Mouse (Mus musculus) hindbrain, postnatal 0 days (tissue): ENCODE results near the gene Gnb1. TPM values are rescaled to one million over a fixed set of nuclear protein-coding genes. Genes with fewer than 3 reads are reported as not detected.
A peak's percentile ranks its signal among the peaks of the same experiment; 100 is the strongest.

Experiments
- ATAC-seq: fragments of 200-750 bp; cut with Nextera tagmentation; 2 replicates; pipeline ENCODE4 v1.8.0; 2017; ENCODE audit warnings: mild to moderate bottlenecking, moderate TSS enrichment, moderate library complexity
- DNase-seq: peaks from one replicate; pipeline ENCODE4 v3.0.0-alpha.2; 2015; ENCODE audit warnings: low spot score
- H3K27ac ChIP-seq: fragments of 300-500 bp; sonication (generic); 2 replicates; pipeline ENCODE4 v1.5.1; 2014; ENCODE audit warnings: mild to moderate bottlenecking
- H3K27me3 ChIP-seq: fragments of 300-500 bp; sonication (generic); 2 replicates; pipeline ENCODE4 v1.6.1; 2014; ENCODE audit warnings: low read length, mixed read lengths; ENCODE audit not compliant: insufficient read depth
- H3K36me3 ChIP-seq: fragments of 300-500 bp; sonication (generic); 2 replicates; pipeline ENCODE4 v1.6.1; 2014; ENCODE audit warnings: low read length, mixed read lengths; ENCODE audit not compliant: insufficient read depth
- H3K4me1 ChIP-seq: fragments of 300-500 bp; sonication (generic); 2 replicates; pipeline ENCODE4 v1.6.1; 2014; ENCODE audit warnings: antibody characterized with exemption, low read length, mixed read lengths; ENCODE audit not compliant: insufficient read depth
- H3K4me2 ChIP-seq: fragments of 300-500 bp; sonication (generic); 2 replicates; pipeline ENCODE4 v1.6.1; 2014; ENCODE audit warnings: low read depth, mild to moderate bottlenecking, low read length, moderate library complexity, mixed read lengths
- H3K4me3 ChIP-seq: fragments of 300-500 bp; sonication (generic); 2 replicates; pipeline ENCODE4 v1.5.1; 2014; ENCODE audit warnings: low read length
- H3K9ac ChIP-seq: fragments of 300-500 bp; sonication (generic); replicated peaks from 2 replicates; pipeline ENCODE4 v1.6.1; 2014; ENCODE audit warnings: mild to moderate bottlenecking, low read length, moderate library complexity, mixed read lengths
- H3K9me3 ChIP-seq: fragments of 300-500 bp; sonication (generic); 2 replicates; pipeline ENCODE4 v1.6.1; 2016; ENCODE audit warnings: low read length, mixed read lengths
- CTCF ChIP-seq: IDR thresholded peaks from 2 replicates; pipeline ENCODE4 v1.5.1; 2016; ENCODE audit warnings: antibody characterized with exemption, control low read depth, low read depth
- WGBS: fragments of 180-500 bp; shearing (Covaris S2); extraction: QIAGEN DNeasy Blood & Tissue Kit; methylation state at CpG from one replicate; pipeline ENCODE4 v1.1.7; 2014; 5-methylcytosine and 5-hydroxymethylcytosine counted together
- polyA plus RNA-seq: library from polyadenylated mRNA; unstranded; fragments of >200 nt; fragmentation: Nextera tagmentation; extraction: Ambion mirVana; gene quantifications from 2 replicates; pipeline ENCODE4 v1.2.1, GENCODE M21; 2015
- total RNA-seq: library from RNA; depleted of rRNA; stranded (reverse); fragments of >200 nt; gene quantifications from 2 replicates; pipeline ENCODE4 v1.2.3, GENCODE M21; 2014

The Gnb1 gene
- total and polyA plus RNA-seq, 2 experiments from 2014 or later = 456 to 1,230 TPM

DNA sequence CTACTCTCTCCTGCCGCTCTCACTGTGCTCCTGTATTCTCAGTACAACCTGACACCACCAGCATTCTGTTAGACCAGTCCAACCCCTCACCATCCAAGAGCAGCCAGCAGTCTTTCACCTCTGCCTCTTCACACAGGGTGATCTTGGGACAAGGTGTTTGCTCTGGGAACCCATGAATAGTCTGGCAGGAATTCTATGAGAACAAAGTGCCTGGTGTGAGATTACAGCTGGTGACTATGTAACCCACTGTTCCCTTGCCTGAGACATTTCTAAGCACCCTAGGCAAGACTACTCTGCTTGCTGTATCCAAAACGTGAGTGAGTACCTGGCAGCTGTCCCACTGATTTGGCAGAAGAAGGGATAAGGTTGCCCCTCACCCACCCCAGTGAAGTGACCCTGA is 69.8 kb downstream of the Gnb1 start:
- ATAC-seq (no peak), DNase-seq (no peak)
- no peak overlapping the region for H3K9ac ChIP-seq
- WGBS = 52% methylated on average over 2 of the region's 2 CpGs
- H3K27ac ChIP-seq = no peak overlapping the region
- TF ChIP-seq CTCF = no peak
- no peak overlapping the region for H3K4me2 ChIP-seq
- peaks cover 14% of the 10 kb centered on the region; the same call in 1 of the 2 replicates for H3K4me1 ChIP-seq
- H3K36me3 ChIP-seq = peaks cover 35% of the 10 kb centered on the region
- no peaks in the 10 kb centered on the region for H3K9me3 ChIP-seq
- H3K27me3 ChIP-seq = no peaks in the 10 kb centered on the region
- no peak overlapping the region for H3K4me3 ChIP-seq

- DNase-seq = no peak
- H3K9me3 ChIP-seq = no peaks in the 10 kb centered on the region
- 70% methylated on average over 7 of the region's 7 CpGs for WGBS
- peak within 1 kb of the TSS; percentile 92; the same call in 1 of the 2 replicates for H3K27ac ChIP-seq
- no peaks in the 10 kb centered on the region for H3K27me3 ChIP-seq
- TF ChIP-seq CTCF = no peak
- 0 out of 2 replicates have a peak within 1 kb of the TSS, but pooled peaks have one; percentile 3 for H3K9ac ChIP-seq
- peak within 1 kb of the TSS; percentile 75 for H3K4me2 ChIP-seq
- H3K36me3 ChIP-seq = peaks cover 32% of the 10 kb centered on the region
- H3K4me3 ChIP-seq = peak within 1 kb of the TSS; percentile 88
- ATAC-seq = no peak
- peaks cover 14% of the 10 kb centered on the region; the same call in 1 of the 2 replicates for H3K4me1 ChIP-seq
Observed at GRCm38 (mm10) chr4:155561661-155562442, 70.7 kb downstream of the Gnb1 start, which contains the start of gene Nadk. Nadk (plus strand) TSS chr4:155562378.

DNA sequence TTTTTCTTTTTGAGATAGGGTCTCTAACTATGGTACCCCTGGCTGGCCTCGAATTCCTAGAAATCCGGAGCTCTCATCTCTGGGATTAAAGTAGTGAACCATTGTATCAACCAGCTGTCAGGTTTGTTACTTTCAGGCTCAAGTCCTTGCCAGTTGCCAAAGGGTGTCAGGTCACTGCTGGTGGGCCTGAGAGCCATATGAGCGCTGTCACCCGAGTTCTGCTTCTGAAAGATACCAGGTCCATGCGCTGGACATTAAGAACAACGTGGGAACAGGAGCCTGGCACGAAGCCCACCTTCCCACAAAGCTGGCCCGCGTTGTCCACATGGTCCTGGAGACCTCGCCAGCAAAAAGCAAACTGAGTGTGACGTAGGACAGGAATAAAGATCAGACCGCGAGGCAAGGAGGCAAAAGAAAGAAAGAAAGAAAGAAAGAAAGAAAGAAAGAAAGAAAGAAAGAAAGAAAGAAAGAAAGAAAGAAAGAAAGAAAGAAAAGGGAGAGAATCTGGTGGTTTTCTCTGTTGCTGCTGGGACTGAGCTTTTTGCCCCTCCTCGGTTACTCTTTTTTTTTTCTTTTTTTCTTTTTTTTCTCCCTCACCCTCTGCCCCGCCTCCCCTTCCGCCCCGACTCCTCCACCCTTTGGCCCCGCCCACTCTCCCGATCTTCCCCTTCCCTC is 71.7 kb downstream of the Gnb1 start:
- Histone ChIP-seq H3K36me3 (peaks cover 31% of the 10 kb centered on the region), H3K4me1 (peaks cover 14% of the 10 kb centered on the region; the same call in 1 of the 2 replicates), H3K9me3 (no peaks in the 10 kb centered on the region), H3K4me2 (peak overlapping the region; percentile 75), H3K27me3 (no peaks in the 10 kb centered on the region), H3K4me3 (peak overlapping the region; percentile 88), H3K27ac (peak overlapping the region; percentile 92; the same call in 1 of the 2 replicates), H3K9ac (0 out of 2 replicates have a peak overlapping the region, but pooled peaks have one; percentile 3)
- DNase-seq (peak; percentile 77), ATAC-seq (no peak)
- whole genome bisulfite sequencing = 3% methylated on average over 18 of the region's 19 CpGs
- no peak for TF ChIP-seq CTCF

- Histone ChIP-seq H3K4me3 (peak overlapping the region; percentile 88), H3K9me3 (no peaks in the 10 kb centered on the region), H3K27ac (peak overlapping the region; percentile 92), H3K4me2 (peak overlapping the region; percentile 75), H3K4me1 (peaks cover 14% of the 10 kb centered on the region; the same call in 1 of the 2 replicates), H3K27me3 (no peaks in the 10 kb centered on the region), H3K9ac (peak overlapping the region; percentile 83), H3K36me3 (peaks cover 24% of the 10 kb centered on the region)
- DNase-seq (peak; percentile 98), ATAC-seq (peak; percentile 97)
- WGBS = under 1% methylated on average over 66 of the region's 69 CpGs
- peak; percentile 45 for TF ChIP-seq CTCF
Observed at GRCm38 (mm10) chr4:155563400-155564231, 72.5 kb downstream of the Gnb1 start.

- Histone ChIP-seq H3K4me2 (peak overlapping the region; percentile 75), H3K36me3 (peaks cover 15% of the 10 kb centered on the region), H3K9me3 (no peaks in the 10 kb centered on the region), H3K27ac (peak overlapping the region; percentile 92), H3K4me1 (peaks cover 14% of the 10 kb centered on the region; the same call in 1 of the 2 replicates), H3K9ac (peak overlapping the region; percentile 83), H3K27me3 (no peaks in the 10 kb centered on the region), H3K4me3 (peak overlapping the region; percentile 88)
- DNase-seq (peak; percentile 46), ATAC-seq (no peak)
- WGBS = 11% methylated on average over 20 of the region's 20 CpGs
- TF ChIP-seq CTCF = no peak
Observed at GRCm38 (mm10) chr4:155564315-155565069, 73.3 kb downstream of the Gnb1 start.
